Mouse (Mus musculus) midbrain, embryonic 13.5 days (tissue): ENCODE results near the gene Nkpd1. TPM values are rescaled to one million over a fixed set of nuclear protein-coding genes. Genes with fewer than 3 reads are reported as not detected.
A peak's percentile ranks its signal among the peaks of the same experiment; 100 is the strongest.

Experiments
- ATAC-seq: fragments of 200-750 bp; cut with Nextera tagmentation; 2 replicates; pipeline ENCODE4 v1.8.0; 2017; ENCODE audit warnings: mild to moderate bottlenecking, moderate TSS enrichment, moderate library complexity
- H3K27ac ChIP-seq: fragments of 300-500 bp; sonication (generic); 2 replicates; pipeline ENCODE4 v1.5.1; 2015; ENCODE audit warnings: inconsistent platforms, mild to moderate bottlenecking, moderate library complexity
- H3K27me3 ChIP-seq: fragments of 300-500 bp; sonication (generic); 2 replicates; pipeline ENCODE4 v1.6.1; 2015; ENCODE audit warnings: mild to moderate bottlenecking, inconsistent platforms
- H3K36me3 ChIP-seq: fragments of 300-500 bp; sonication (generic); 2 replicates; pipeline ENCODE4 v1.6.1; 2015; ENCODE audit warnings: mild to moderate bottlenecking, inconsistent platforms
- H3K4me1 ChIP-seq: fragments of 300-500 bp; sonication (generic); replicated peaks from 2 replicates; pipeline ENCODE4 v1.6.1; 2015; ENCODE audit warnings: inconsistent platforms
- H3K4me2 ChIP-seq: fragments of 300-500 bp; sonication (generic); replicated peaks from 2 replicates; pipeline ENCODE4 v1.6.1; 2015; ENCODE audit warnings: moderate library complexity, mild to moderate bottlenecking, inconsistent platforms
- H3K4me3 ChIP-seq: fragments of 300-500 bp; sonication (generic); replicated peaks from 2 replicates; pipeline ENCODE4 v1.5.1; 2015; ENCODE audit warnings: mild to moderate bottlenecking, inconsistent platforms
- H3K9ac ChIP-seq: fragments of 300-500 bp; sonication (generic); replicated peaks from 2 replicates; pipeline ENCODE4 v1.6.1; 2015; ENCODE audit warnings: mild to moderate bottlenecking, inconsistent platforms
- H3K9me3 ChIP-seq: fragments of 300-500 bp; sonication (generic); 2 replicates; pipeline ENCODE4 v1.6.1; 2016; ENCODE audit warnings: mild to moderate bottlenecking, inconsistent platforms
- WGBS: fragments of 180-500 bp; shearing (Covaris S2); methylation state at CpG from one replicate; pipeline ENCODE4 v1.1.7; 2015; 5-methylcytosine and 5-hydroxymethylcytosine counted together
- polyA plus RNA-seq: library from polyadenylated mRNA; unstranded; fragments of >200 nt; fragmentation: Nextera tagmentation; extraction: Ambion mirVana; gene quantifications from 2 replicates; pipeline ENCODE4 v1.2.1, GENCODE M21; 2015

The Nkpd1 gene
- polyA plus RNA-seq: 0.08 and 0.11 TPM in 2 replicates

DNA sequence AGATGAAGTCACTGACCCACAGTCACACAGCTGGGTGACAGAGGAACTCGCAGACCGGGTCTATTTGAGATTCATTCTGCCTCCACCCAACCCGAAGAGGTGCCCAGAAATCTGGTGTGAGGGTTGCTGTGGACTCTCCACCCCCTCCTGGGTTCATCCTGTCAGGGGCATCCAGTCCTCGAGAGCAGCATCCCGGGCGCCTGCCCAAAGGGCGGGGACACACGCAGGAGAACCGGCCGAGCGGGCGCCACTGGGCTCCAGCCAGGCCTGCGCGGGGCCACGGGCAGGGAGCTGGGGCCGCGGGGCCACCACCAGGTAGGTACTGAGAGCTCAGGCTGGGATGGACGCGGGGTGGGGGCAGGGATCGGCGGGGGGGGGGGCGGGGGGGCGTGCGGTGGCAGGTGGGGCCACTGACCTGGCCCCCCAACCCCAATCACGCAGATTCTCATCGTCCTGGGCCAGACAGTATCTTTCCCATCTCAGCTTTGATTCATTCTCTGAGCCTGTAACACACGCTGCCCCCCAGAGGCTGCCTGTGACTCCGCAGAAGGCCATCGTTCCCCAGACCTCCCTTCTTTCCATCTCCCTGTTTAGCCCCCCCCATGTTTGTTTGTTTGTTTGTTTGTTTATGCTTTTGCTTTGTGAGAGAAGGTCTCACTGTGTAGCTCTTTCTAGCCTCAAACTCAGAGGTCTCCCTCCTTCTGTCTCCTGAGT, at the start of gene Nkpd1:
TSS of gene Nkpd1 (plus strand) at position 187 of the 714 bp plus-strand sequence.
- peaks cover 67% of the 10 kb centered on the region for H3K27me3 ChIP-seq
- 4% methylated on average over 15 of the region's 29 CpGs for WGBS
- H3K4me2 ChIP-seq: peak within 1 kb of the TSS; percentile 51
- H3K9ac ChIP-seq: peak within 1 kb of the TSS; percentile 61
- no peaks in the 10 kb centered on the region for H3K9me3 ChIP-seq
- no peak within 1 kb of the TSS for H3K27ac ChIP-seq
- H3K36me3 ChIP-seq: no peaks in the 10 kb centered on the region
- H3K4me3 ChIP-seq: peak within 1 kb of the TSS; percentile 23; the same call in 1 of the 2 replicates
- ATAC-seq: 0 out of 2 replicates have a peak, but pooled peaks have one; percentile 15
- H3K4me1 ChIP-seq: peaks cover 18% of the 10 kb centered on the region

DNA sequence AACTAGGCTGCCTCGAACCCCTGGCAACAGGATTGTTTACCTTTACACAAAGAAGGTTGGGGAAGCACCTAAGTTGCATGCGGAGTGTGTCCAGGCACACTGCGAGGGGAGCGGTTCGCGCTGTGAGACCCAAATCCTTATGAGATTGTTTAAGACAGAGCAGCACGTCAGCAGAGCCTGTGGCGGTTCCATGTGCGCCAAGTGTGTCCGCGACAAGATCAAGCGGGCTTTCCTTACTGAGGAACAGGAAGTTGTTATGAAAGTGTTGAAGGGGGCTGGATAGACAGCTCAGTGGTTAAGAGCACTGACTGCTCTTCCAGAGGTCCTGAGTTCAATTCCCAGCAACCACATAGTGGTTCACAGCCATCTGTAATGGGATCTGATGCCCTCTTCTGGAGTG, 49.4 kb upstream of the Nkpd1 start:
- peaks cover 88% of the 10 kb centered on the region for H3K27me3 ChIP-seq
- no peak for ATAC-seq
- no peak overlapping the region for H3K9ac ChIP-seq
- H3K27ac ChIP-seq: no peak overlapping the region
- H3K4me1 ChIP-seq: peaks cover 5% of the 10 kb centered on the region
- H3K9me3 ChIP-seq: no peaks in the 10 kb centered on the region
- no peaks in the 10 kb centered on the region for H3K36me3 ChIP-seq
- WGBS: 66% methylated on average over 12 of the region's 12 CpGs
- H3K4me2 ChIP-seq: no peak overlapping the region
- H3K4me3 ChIP-seq: no peak overlapping the region

DNA sequence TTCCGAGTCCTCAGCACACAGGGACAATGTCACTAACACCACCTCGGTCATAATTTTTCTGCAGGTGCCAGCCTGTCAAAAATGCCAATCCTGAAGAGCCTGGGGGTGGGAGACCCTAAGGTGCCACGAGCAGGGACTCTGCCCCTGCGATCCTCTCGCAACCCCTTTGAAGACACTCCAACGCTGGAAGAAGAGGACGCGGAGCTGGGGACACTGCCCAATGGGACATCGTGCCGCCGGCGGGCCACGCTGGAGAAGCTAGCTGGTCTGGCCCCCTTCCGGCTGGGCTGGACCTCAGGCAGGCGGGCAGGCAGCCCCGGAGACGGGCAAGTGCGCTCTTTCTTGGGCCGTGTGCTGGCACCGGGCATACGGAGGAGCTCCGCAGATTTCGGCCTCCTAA, 48.2 kb upstream of the Nkpd1 start:
- H3K27ac ChIP-seq: no peak overlapping the region
- H3K4me1 ChIP-seq: peaks cover 6% of the 10 kb centered on the region
- no peak overlapping the region for H3K4me2 ChIP-seq
- H3K4me3 ChIP-seq: no peak overlapping the region
- ATAC-seq: no peak
- WGBS: 15% methylated on average over 23 of the region's 23 CpGs
- peaks cover 94% of the 10 kb centered on the region for H3K27me3 ChIP-seq
- no peak overlapping the region for H3K9ac ChIP-seq
- no peaks in the 10 kb centered on the region for H3K36me3 ChIP-seq
- H3K9me3 ChIP-seq: no peaks in the 10 kb centered on the region

DNA sequence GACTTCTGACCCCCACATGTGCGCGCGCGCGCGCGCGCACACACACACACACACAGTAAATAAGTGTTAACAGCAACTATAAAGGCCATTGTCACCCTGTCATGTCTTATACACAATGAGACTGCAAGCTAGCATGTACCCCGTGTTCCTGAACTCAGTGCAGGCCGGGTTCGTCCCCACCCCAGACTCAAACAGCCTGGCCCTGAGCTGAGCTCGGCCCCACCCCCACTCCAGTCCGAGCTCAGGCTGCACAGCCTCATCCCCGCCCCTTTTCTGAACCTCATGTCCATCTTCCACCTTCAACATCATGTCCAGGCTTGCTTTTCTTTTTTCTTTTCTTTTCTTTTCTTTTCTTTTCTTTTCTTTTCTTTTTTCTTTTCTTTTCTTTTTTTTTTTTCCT, 47.3 kb upstream of the Nkpd1 start:
- Histone ChIP-seq H3K4me3 (no peak overlapping the region), H3K9ac (no peak overlapping the region), H3K36me3 (no peaks in the 10 kb centered on the region), H3K27me3 (peaks cover 94% of the 10 kb centered on the region), H3K4me2 (no peak overlapping the region), H3K9me3 (no peaks in the 10 kb centered on the region), H3K27ac (no peak overlapping the region), H3K4me1 (peaks cover 2% of the 10 kb centered on the region; the same call in 1 of the 2 replicates)
- ATAC-seq: no peak
- WGBS: 8% methylated on average over 14 of the region's 14 CpGs

DNA sequence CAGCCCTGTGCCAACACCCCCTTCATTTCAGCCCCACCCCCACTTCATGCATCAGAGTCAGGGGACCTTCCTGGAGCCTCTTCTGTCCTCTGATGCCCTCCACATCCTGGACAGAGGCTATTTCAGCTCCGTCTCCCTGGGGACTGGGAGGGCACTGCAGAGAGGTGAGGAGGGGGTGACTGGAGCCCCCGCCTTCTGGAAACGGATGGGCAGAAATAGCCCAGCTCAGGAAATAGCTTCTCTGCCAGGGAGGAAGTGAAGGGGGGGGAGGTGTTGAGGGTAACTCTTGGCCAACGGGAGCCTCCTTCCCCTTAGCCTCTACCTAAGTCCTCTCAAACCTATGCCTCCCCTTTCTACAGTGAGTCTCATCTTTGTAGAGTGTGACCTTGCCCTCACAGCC, 45.2 kb upstream of the Nkpd1 start:
- Histone ChIP-seq H3K4me1 (peaks cover 2% of the 10 kb centered on the region; the same call in 1 of the 2 replicates), H3K27me3 (peaks cover 91% of the 10 kb centered on the region), H3K9ac (no peak overlapping the region), H3K4me2 (no peak overlapping the region), H3K9me3 (no peaks in the 10 kb centered on the region), H3K36me3 (no peaks in the 10 kb centered on the region), H3K4me3 (no peak overlapping the region), H3K27ac (no peak overlapping the region)
- 49% methylated on average over 4 of the region's 4 CpGs for WGBS
- ATAC-seq: no peak

DNA sequence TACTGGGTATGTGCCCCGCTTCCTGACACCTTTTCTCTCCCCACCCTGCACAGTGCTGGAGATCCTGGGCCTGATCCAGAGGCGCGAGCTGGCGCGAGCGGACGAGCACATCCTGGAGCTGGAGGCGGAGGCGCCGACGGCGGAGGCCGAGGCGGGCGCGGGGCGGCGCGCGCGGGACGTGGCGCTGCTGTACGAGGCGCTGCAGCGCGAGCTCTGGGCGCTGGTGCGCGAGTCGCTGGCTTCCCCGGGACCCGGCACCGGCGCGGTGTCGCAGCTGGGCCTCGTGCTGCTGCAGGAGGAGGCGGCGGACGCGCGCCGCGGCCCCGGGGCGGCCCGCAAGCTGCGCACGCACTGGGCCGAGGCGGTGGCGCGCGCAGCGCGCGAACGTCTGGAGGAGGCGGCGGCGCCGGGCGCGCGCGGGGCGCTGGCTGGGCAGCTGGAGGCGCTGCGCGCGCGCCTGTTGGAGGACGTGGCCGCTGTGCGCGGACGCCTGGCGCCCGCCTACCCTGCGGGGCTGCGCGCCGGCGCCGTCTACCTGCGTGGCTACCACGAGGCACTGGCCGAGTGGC, 43.7 kb upstream of the Nkpd1 start:
- ATAC-seq: peak; percentile 93
- Histone ChIP-seq H3K9ac (peak overlapping the region; percentile 69), H3K27me3 (peaks cover 87% of the 10 kb centered on the region), H3K4me2 (peak overlapping the region; percentile 74), H3K9me3 (no peaks in the 10 kb centered on the region), H3K4me3 (peak overlapping the region; percentile 50), H3K36me3 (no peaks in the 10 kb centered on the region), H3K27ac (peak overlapping the region; percentile 62), H3K4me1 (peaks cover 2% of the 10 kb centered on the region; the same call in 1 of the 2 replicates)
- WGBS: 0% methylated on average over 68 of the region's 89 CpGs

DNA sequence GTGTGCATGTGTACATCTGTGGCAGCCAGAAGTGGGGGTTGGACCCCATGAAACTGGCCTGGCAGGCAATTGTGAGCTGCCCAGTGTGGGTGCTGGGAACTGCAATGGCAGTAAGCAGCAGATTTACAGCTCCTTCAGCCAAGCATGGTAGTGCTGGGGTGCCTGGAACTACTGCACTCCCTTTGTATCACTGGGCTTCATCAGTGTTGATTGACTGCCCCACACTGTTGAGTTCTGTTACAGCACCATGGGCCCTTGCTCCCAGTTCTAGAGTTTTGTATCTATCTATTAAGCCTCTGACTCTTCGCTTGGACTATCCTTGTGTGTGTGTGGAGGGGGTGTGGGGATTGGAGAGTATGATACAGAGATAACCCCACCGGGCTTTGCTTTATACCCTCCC, 40.6 kb upstream of the Nkpd1 start:
- Histone ChIP-seq H3K27ac (no peak overlapping the region), H3K36me3 (no peaks in the 10 kb centered on the region), H3K27me3 (peaks cover 57% of the 10 kb centered on the region), H3K4me1 (0 out of 2 replicates have a peak, but pooled peaks cover 2% of the 10 kb centered on the region), H3K4me3 (no peak overlapping the region), H3K4me2 (no peak overlapping the region), H3K9ac (no peak overlapping the region), H3K9me3 (no peaks in the 10 kb centered on the region)
- WGBS: 69% methylated on average over 2 of the region's 2 CpGs
- ATAC-seq: no peak

DNA sequence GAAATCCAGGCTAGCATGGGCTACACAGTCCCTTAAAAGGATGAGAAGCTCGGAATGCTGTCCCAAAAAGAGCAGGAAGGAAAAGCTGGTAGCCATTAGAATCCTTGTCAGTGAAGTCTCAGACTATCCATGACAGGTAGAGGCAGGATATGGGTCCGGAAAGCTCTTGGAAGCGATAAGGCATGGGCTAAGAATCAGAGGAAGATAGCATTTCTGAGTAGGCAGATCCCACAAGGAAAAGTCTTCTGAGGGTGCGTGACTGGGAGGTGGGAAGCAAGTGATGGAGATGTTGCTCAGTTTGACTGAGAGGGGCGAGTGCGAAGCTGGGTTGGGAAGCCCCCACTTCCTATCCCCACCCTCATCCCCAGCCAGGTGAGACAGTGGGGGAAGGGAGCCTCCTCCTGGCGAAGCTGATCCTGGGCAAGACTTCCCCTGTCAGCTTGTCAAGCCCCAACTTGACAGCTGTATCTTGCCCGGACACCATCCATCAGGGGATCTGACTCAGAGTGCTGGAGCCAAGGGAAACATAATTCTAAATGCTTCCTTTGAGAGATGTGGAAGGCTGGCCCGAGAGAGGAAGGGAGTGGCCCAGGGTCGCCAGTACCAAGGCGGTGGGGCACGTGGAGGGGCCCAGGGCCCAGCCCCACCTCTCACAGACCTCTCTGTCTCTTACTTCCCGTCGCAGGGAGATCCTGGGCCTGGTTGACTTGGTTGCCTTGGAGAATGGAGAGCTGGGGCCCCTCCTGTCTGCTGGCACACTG, 39.8 kb upstream of the Nkpd1 start:
- no peaks in the 10 kb centered on the region for H3K36me3 ChIP-seq
- H3K27me3 ChIP-seq: peaks cover 50% of the 10 kb centered on the region
- ATAC-seq: no peak
- H3K9ac ChIP-seq: no peak overlapping the region
- WGBS: 31% methylated on average over 14 of the region's 14 CpGs
- H3K4me2 ChIP-seq: no peak overlapping the region
- H3K4me1 ChIP-seq: 0 out of 2 replicates have a peak, but pooled peaks cover 2% of the 10 kb centered on the region
- no peak overlapping the region for H3K27ac ChIP-seq
- no peaks in the 10 kb centered on the region for H3K9me3 ChIP-seq
- no peak overlapping the region for H3K4me3 ChIP-seq

DNA sequence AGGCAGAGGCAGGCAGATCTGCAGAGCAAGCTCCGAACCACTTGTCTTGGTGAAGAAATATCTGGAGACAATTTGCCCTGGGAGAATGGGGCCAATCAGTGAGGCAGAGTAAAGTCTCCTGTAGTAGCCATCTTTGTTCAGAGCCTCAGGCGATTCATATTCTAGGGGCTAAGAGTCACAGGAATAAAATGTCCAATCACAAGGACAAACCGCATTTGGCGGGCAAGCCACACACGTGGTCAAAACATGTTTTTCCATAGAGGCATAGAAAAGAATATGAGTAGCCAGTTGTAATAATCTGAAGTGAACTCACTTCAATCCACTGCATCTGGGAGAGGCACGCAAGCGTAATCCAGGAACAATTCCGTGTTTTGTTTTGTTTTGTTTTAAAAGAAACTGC, 34.4 kb upstream of the Nkpd1 start:
- WGBS: 87% methylated on average over 8 of the region's 8 CpGs
- H3K27ac ChIP-seq: no peak overlapping the region
- H3K36me3 ChIP-seq: no peaks in the 10 kb centered on the region
- H3K4me3 ChIP-seq: no peak overlapping the region
- H3K4me1 ChIP-seq: no peaks in the 10 kb centered on the region
- no peak for ATAC-seq
- H3K4me2 ChIP-seq: no peak overlapping the region
- peaks cover 23% of the 10 kb centered on the region for H3K27me3 ChIP-seq
- no peaks in the 10 kb centered on the region for H3K9me3 ChIP-seq
- no peak overlapping the region for H3K9ac ChIP-seq

DNA sequence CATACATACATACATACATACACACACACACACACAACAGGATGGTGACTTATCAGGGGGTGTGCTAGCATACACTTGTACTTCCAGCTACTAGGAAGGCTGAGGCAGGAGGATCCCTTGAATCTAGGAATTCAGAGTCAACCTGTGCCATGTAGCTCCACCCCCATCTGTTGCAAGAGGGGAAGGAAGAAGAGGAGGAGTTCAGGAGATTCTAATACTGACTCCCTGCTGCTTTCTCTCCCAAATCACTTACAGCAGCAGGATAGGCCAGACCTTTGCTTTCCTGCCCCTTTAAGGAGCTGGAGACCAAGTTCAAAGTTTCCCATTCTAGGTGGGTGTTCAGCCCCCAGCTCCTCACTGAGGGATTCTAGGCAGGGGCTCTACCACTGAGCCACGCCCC, 32.1 kb upstream of the Nkpd1 start:
- Histone ChIP-seq H3K27ac (no peak overlapping the region), H3K4me3 (no peak overlapping the region), H3K9ac (no peak overlapping the region), H3K4me2 (no peak overlapping the region), H3K9me3 (no peaks in the 10 kb centered on the region), H3K36me3 (no peaks in the 10 kb centered on the region), H3K27me3 (peaks cover 44% of the 10 kb centered on the region), H3K4me1 (peaks cover 7% of the 10 kb centered on the region; the same call in 1 of the 2 replicates)
- 92% methylated on average over 1 of the region's 1 CpGs for WGBS
- no peak for ATAC-seq

DNA sequence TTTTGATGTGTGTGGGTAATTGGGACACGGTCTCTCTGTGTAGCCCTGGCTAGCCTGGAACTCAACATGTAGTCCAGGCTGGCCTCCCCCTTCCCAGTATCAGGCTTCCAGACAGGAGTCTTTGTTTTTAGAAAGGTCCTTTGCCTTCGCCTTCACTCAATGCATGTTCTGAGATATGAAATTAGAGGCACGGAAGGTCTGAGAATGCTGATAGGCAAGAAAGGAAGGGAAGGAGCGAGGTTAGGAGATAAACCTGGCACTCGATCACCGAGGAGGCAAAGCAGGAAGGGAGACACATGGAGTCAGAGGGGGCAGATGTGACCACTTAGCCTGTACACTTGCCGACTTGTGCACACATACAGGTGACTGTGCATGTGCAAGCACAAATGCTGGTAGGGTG, 31.1 kb upstream of the Nkpd1 start:
- 87% methylated on average over 7 of the region's 7 CpGs for WGBS
- peaks cover 55% of the 10 kb centered on the region for H3K27me3 ChIP-seq
- no peak for ATAC-seq

DNA sequence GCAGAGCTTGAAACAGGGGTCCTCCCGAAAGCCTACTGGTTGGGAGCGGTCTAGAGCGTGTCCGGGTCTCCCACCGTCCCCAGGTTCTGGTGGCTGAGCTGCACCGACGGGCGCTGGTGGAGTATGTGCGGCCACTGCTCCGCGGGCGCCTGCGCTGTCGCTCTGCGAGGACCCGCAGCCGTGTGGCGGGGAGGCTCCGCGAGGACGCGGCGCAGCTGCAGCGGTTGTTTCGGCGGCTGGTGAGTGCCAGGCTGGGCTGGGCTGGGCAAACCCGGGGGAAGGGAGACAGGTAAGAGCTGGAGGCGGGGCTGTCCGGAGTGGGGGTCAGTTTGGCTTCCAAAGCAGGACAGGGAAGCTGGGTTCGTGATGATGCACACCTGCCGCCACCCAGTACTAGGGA, 28.1 kb upstream of the Nkpd1 start:
- peaks cover 71% of the 10 kb centered on the region for H3K27me3 ChIP-seq
- ATAC-seq: peak; percentile 67

More for the DNA sequence above, 31.1 kb upstream of the Nkpd1 start:
- H3K9me3 ChIP-seq: no peaks in the 10 kb centered on the region
- no peak overlapping the region for H3K27ac ChIP-seq
- no peak overlapping the region for H3K9ac ChIP-seq
- H3K4me3 ChIP-seq: no peak overlapping the region
- H3K4me1 ChIP-seq: peaks cover 7% of the 10 kb centered on the region; the same call in 1 of the 2 replicates
- no peaks in the 10 kb centered on the region for H3K36me3 ChIP-seq
- no peak overlapping the region for H3K4me2 ChIP-seq

More for the DNA sequence above, 28.1 kb upstream of the Nkpd1 start:
- Histone ChIP-seq H3K36me3 (no peaks in the 10 kb centered on the region), H3K9ac (no peak overlapping the region), H3K4me3 (peak overlapping the region; percentile 25), H3K9me3 (no peaks in the 10 kb centered on the region), H3K4me1 (peaks cover 13% of the 10 kb centered on the region), H3K4me2 (peak overlapping the region; percentile 45), H3K27ac (no peak overlapping the region)
- 5% methylated on average over 31 of the region's 31 CpGs for WGBS
